In the genomic region with DNA sequence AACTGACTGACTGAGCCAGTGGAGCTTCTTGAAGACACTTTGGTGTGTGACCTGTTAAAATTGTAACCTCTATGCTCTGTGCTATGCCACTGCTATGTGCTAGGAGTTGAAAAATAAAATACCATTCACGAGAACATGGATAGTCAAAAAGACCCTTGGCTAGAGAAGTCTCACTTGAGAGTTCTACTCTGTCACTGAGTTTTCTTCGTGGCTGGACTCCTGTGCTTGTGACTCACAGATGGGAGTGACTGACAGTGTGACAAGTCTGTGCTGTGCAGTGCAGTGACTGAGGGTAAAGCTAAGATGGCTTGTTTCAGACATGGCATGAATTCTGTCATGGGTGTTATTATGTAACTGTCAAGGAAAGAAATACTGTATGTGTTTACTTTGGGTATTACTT, we compare ENCODE assay signal across 9 mouse cellular contexts. TPM values are rescaled to one million over a fixed set of nuclear protein-coding genes. Genes with fewer than 3 reads are reported as not detected.
DNase-seq lines count a peak whose midpoint lies in the region; ATAC-seq and TF ChIP-seq lines count a peak whose summit lies in the region.
"Had no signal": no experiment of that assay in that cellular context is flagged by ENCODE, and none has a peak within 500 bp of the region (broad histone marks: within the 10 kb centered on the region; RNA-seq: fewer than 3 reads in every experiment).

No protein-coding gene starts in this region.

- no peak for TF ChIP-seq EP300 in liver, postnatal 0 days (IDR thresholded peaks at IDR 0.05; ENCODE audit: low read depth)

- peak overlapping the region; percentile 39; the same call in 1 of the 2 replicates for H3K27ac ChIP-seq in heart, embryonic 12.5 days (ENCODE audit: poor library complexity, severe bottlenecking)
- no peak overlapping the region for H3K27ac ChIP-seq in forebrain, embryonic 16.5 days (ENCODE audit: low read length)
- H3K27ac ChIP-seq in liver, postnatal 0 days (ENCODE audit: low read depth): 0 out of 2 replicates have a peak overlapping the region, but pooled peaks have one; percentile 40

- 25% methylated on average over 2 of the region's 2 CpGs for WGBS in heart, embryonic 12.5 days
- 29% methylated on average over 2 of the region's 2 CpGs for WGBS in forebrain, embryonic 16.5 days
- WGBS in liver, postnatal 0 days (ENCODE audit: insufficient replicate concordance): 30% methylated on average over 2 of the region's 2 CpGs

- no peak for DNase-seq in heart, postnatal 4 days
- peak; percentile 32 for DNase-seq in CD4-positive helper T cell, adult 2 months (ENCODE audit: low read depth, low spot score)
- DNase-seq in liver, postnatal 0 days: no peak
- no peak for DNase-seq in thymus, postnatal 4 days
- DNase-seq in thymus, postnatal 14 days: no peak
- no peak for DNase-seq in thymus, postnatal 10 days (ENCODE audit: low spot score in 2 of 2)
- DNase-seq: thymus, adult 18-20 months had no signal

- H3K4me2 ChIP-seq in heart, embryonic 12.5 days: peak overlapping the region; percentile 56
- H3K4me2 ChIP-seq in forebrain, embryonic 16.5 days (ENCODE audit: low read length): peak overlapping the region; percentile 40
- peak overlapping the region; percentile 57 for H3K4me2 ChIP-seq in liver, postnatal 0 days (ENCODE audit: low read depth, low read length)

- H3K9ac ChIP-seq in heart, embryonic 12.5 days: peak overlapping the region; percentile 52; the same call in 1 of the 2 replicates
- no peak overlapping the region for H3K9ac ChIP-seq in forebrain, embryonic 16.5 days (replicated peaks; ENCODE audit: low read depth, low read length)
- H3K9ac ChIP-seq in liver, postnatal 0 days (replicated peaks): 0 out of 2 replicates have a peak overlapping the region, but pooled peaks have one; percentile 12

- H3K9me3 ChIP-seq in heart, embryonic 12.5 days (replicated peaks): no peaks in the 10 kb centered on the region
- H3K9me3 ChIP-seq in forebrain, embryonic 16.5 days (ENCODE audit: control insufficient read depth, low read length): no peaks in the 10 kb centered on the region
- H3K9me3 ChIP-seq in liver, postnatal 0 days (ENCODE audit: low read length): no peaks in the 10 kb centered on the region

- peak overlapping the region; percentile 27 for H3K4me3 ChIP-seq in heart, embryonic 12.5 days
- peak overlapping the region; percentile 9 for H3K4me3 ChIP-seq in forebrain, embryonic 16.5 days (replicated peaks; ENCODE audit: low read length)
- H3K4me3 ChIP-seq in liver, postnatal 0 days (ENCODE audit: low read depth, low read length): peak overlapping the region; percentile 21; the same call in 1 of the 2 replicates

- TF ChIP-seq CTCF in liver, postnatal 0 days (IDR thresholded peaks at IDR 0.05; ENCODE audit: low read depth): no peak

- H3K36me3 ChIP-seq in heart, embryonic 12.5 days: no peaks in the 10 kb centered on the region
- H3K36me3 ChIP-seq in forebrain, embryonic 16.5 days (ENCODE audit: control insufficient read depth, insufficient read depth): no peaks in the 10 kb centered on the region
- no peaks in the 10 kb centered on the region for H3K36me3 ChIP-seq in liver, postnatal 0 days (replicated peaks; ENCODE audit: insufficient read depth, low read length)

- H3K4me1 ChIP-seq in heart, embryonic 12.5 days (replicated peaks): peaks cover 54% of the 10 kb centered on the region
- H3K4me1 ChIP-seq in forebrain, embryonic 16.5 days (replicated peaks; ENCODE audit: control insufficient read depth, insufficient read depth, low read length): peaks cover 49% of the 10 kb centered on the region
- peaks cover 53% of the 10 kb centered on the region for H3K4me1 ChIP-seq in liver, postnatal 0 days (ENCODE audit: insufficient read depth)

- no peaks in the 10 kb centered on the region for H3K27me3 ChIP-seq in heart, embryonic 12.5 days (replicated peaks)
- H3K27me3 ChIP-seq in forebrain, embryonic 16.5 days (replicated peaks; ENCODE audit: control insufficient read depth, insufficient read depth, low read length): no peaks in the 10 kb centered on the region
- no peaks in the 10 kb centered on the region for H3K27me3 ChIP-seq in liver, postnatal 0 days (ENCODE audit: insufficient read depth, low read length)

- no peak for ATAC-seq in heart, embryonic 12.5 days (ENCODE audit: insufficient number of reproducible peaks, low FRiP score)
- ATAC-seq in forebrain, embryonic 16.5 days: no peak
- no peak for ATAC-seq in liver, postnatal 0 days

RNA-seq across cellular contexts. Expression of gene Dyrk1a, which starts 2.6 kb away (rescaled TPM):
- polyA plus RNA-seq in heart, embryonic 12.5 days (2016; fragmentation: Nextera tagmentation; extraction: Ambion mirVana): 7.3 and 7.9 TPM in 2 replicates
- 100 to 1,000 TPM; 118 to 135 TPM for total RNA-seq in heart, postnatal 4 days (2021)
- 12.8 TPM in 2 replicates for polyA plus RNA-seq in forebrain, embryonic 16.5 days (2015; fragmentation: Nextera tagmentation; extraction: Ambion mirVana)
- 3.7 and 3.9 TPM in 2 replicates for polyA plus RNA-seq in liver, postnatal 0 days (2015; fragmentation: Nextera tagmentation; extraction: Ambion mirVana)

RNA-seq across cellular contexts. Expression of gene Vps26c, which starts 45.8 kb away (rescaled TPM):
- polyA plus RNA-seq in heart, embryonic 12.5 days (2016; fragmentation: Nextera tagmentation; extraction: Ambion mirVana): 45.8 and 48.9 TPM in 2 replicates
- 10 to 100 TPM; 28.7 to 29.8 TPM for total RNA-seq in heart, postnatal 4 days (2021)
- polyA plus RNA-seq in forebrain, embryonic 16.5 days (2015; fragmentation: Nextera tagmentation; extraction: Ambion mirVana): 85.1 and 89.6 TPM in 2 replicates
- polyA plus RNA-seq in liver, postnatal 0 days (2015; fragmentation: Nextera tagmentation; extraction: Ambion mirVana): 16.0 and 16.4 TPM in 2 replicates
